Mouse (Mus musculus) kidney, adult 18-20 months (tissue): ENCODE measurements around the gene Vangl2.

Source experiments
- DNase-seq: peaks from one replicate; pipeline ENCODE4 v3.0.0; 2021

The Vangl2 gene

GRCm38 (mm10) chr1:171963613-171964012, 64.6 kb downstream of the Vangl2 start:
- no peak for DNase-seq

DNA sequence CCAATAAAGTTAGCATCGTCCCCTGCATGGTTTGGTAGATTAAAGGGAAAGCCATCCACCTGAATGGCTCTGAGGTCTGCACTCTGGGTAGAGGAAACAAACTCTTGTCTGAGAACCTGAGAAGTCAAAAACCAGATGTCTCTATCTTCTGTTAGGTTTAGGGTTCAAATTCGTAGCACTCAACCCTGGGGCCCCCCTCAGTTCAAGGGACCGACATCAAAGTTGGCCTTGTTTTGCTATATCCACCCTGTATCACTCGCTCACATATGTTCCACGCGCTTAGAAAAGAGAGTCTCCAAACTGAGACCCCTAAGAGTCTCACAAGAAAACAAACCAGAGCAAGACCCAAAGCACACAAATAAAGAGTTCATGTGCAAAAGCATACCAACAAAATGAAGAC, 66.5 kb downstream of the Vangl2 start:
- DNase-seq: no peak

- DNase-seq: no peak
Measured at GRCm38 (mm10) chr1:171960726-171961125, 67.5 kb downstream of the Vangl2 start.

DNA sequence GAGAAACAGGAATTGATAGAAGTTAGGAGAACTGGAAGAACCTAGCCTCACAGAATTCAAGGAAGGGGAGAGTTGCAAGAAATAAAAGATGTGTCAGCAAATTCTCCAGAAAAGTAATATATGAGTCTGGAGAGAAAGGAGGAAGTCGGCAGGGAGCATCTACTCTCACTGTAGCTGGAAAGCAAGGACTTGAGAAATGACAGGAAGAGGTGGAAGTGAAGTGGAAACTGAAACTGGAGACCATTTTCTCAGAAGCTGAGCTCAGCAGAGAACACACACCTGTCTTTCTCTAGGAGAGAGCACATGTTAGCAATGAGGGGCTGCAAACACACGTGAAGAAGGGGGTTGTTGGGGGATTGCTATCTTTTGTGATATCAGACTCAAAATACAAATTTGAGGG, 70.8 kb downstream of the Vangl2 start:
- DNase-seq: no peak

- no peak for DNase-seq
Measured at GRCm38 (mm10) chr1:171955071-171955470, 73.2 kb downstream of the Vangl2 start.
